Mouse (Mus musculus) kidney, adult 11 months (tissue): ENCODE measurements around the gene Rasa3.

ENCODE experiments used
- DNase-seq: peaks from one replicate; pipeline ENCODE4 v3.0.0; 2022

Rasa3 gene

GRCm38 (mm10) chr8:13677413-13677883, at the start of gene Rasa3:
Rasa3 (minus strand) TSS chr8:13677603.
- peak; percentile 95 for DNase-seq

GRCm38 (mm10) chr8:13725722-13726121, 48.3 kb upstream of the Rasa3 start:
- no peak for DNase-seq

GRCm38 (mm10) chr8:13718980-13719379, 41.6 kb upstream of the Rasa3 start:
- DNase-seq = no peak

GRCm38 (mm10) chr8:13708514-13708913, 31.1 kb upstream of the Rasa3 start:
- DNase-seq = no peak

GRCm38 (mm10) chr8:13706918-13707317, 29.5 kb upstream of the Rasa3 start:
- DNase-seq = no peak

GRCm38 (mm10) chr8:13705668-13706067, 28.3 kb upstream of the Rasa3 start, which contains the start of gene Cfap97d2:
Cfap97d2 (plus strand) TSS chr8:13705889.
- DNase-seq = no peak

- no peak for DNase-seq
Measured at GRCm38 (mm10) chr8:13704301-13704700, 26.9 kb upstream of the Rasa3 start.

- DNase-seq = no peak
Measured at GRCm38 (mm10) chr8:13703756-13704155, 26.4 kb upstream of the Rasa3 start.

- DNase-seq = no peak
Measured at GRCm38 (mm10) chr8:13702755-13703154, 25.4 kb upstream of the Rasa3 start.

- DNase-seq = no peak
Measured at GRCm38 (mm10) chr8:13699323-13699949, 22.0 kb upstream of the Rasa3 start.

- DNase-seq = no peak
Measured at GRCm38 (mm10) chr8:13698281-13698680, 20.9 kb upstream of the Rasa3 start.

GRCm38 (mm10) chr8:13697681-13698080, 20.3 kb upstream of the Rasa3 start:
- DNase-seq = no peak

GRCm38 (mm10) chr8:13697196-13697595, 19.8 kb upstream of the Rasa3 start:
- no peak for DNase-seq

GRCm38 (mm10) chr8:13696157-13696556, 18.8 kb upstream of the Rasa3 start:
- no peak for DNase-seq

- no peak for DNase-seq
Measured at GRCm38 (mm10) chr8:13695203-13695867, 17.9 kb upstream of the Rasa3 start.

GRCm38 (mm10) chr8:13694735-13695134, 17.3 kb upstream of the Rasa3 start:
- DNase-seq = no peak

GRCm38 (mm10) chr8:13692302-13693066, 15.1 kb upstream of the Rasa3 start:
- DNase-seq = no peak

GRCm38 (mm10) chr8:13689331-13689730, 11.9 kb upstream of the Rasa3 start:
- DNase-seq = no peak

GRCm38 (mm10) chr8:13688461-13688860, 11.1 kb upstream of the Rasa3 start:
- peak; percentile 23 for DNase-seq

- DNase-seq = no peak
Measured at GRCm38 (mm10) chr8:13687941-13688340, 10.5 kb upstream of the Rasa3 start.

- DNase-seq = no peak
Measured at GRCm38 (mm10) chr8:13687101-13687717, 9.8 kb upstream of the Rasa3 start.

GRCm38 (mm10) chr8:13686426-13686825, 9.0 kb upstream of the Rasa3 start:
- DNase-seq = no peak

- no peak for DNase-seq
Measured at GRCm38 (mm10) chr8:13685674-13686314, 8.4 kb upstream of the Rasa3 start.
